Mouse (Mus musculus) c-Kit-positive CD71-negative TER-119-negative erythroid progenitor cells, embryonic 14.5 days (primary cell): Measurements from ENCODE around the gene Tgfb1i1.

Source experiments
- DNase-seq: peaks from one replicate; pipeline ENCODE4 v3.0.0-alpha.2; 2013; ENCODE audit warnings: low read depth

Tgfb1i1 gene

GRCm38 (mm10) chr7:128288923-128289544 lies 42.4 kb downstream of the Tgfb1i1 start:
- no peak for DNase-seq

- no peak for DNase-seq
Measured at GRCm38 (mm10) chr7:128294785-128295184, 48.2 kb downstream of the Tgfb1i1 start.

DNA sequence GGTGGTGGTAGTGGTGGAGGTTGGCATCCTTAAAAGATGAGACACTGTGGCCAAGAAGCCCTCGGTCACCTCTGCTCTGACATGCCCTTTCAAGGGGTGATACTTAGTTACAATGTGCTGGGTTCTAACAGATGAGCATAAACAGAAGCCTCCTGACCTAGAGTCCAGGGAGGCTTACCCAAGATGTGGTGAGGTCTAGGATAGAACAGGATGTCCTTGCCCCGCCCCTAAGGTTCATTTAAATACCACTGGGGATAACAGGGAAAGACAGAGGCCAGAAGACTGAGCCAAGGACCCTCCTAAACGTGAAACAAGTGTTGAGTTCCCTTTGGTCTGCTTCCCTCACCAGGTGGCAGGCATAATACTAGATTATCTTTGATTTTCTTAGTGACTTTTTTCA lies 49.9 kb downstream of the Tgfb1i1 start:
- DNase-seq, result no peak

DNA sequence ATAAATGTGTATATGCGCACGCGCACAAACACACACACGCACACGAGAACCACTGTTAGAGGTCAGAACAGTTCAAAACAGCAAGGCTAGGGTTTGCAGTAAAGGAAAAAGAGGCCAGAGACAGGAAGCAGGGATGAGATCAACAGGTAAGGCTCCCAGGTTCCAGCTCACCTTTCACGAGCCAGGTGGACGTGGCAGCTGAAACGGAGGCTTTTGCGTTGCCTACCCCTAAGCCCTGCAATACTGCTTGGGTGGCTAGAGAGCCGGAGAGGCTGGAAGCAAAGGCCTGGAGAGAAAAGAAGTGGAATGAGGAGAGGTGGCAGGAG lies 50.6 kb downstream of the Tgfb1i1 start:
- DNase-seq, result no peak

DNA sequence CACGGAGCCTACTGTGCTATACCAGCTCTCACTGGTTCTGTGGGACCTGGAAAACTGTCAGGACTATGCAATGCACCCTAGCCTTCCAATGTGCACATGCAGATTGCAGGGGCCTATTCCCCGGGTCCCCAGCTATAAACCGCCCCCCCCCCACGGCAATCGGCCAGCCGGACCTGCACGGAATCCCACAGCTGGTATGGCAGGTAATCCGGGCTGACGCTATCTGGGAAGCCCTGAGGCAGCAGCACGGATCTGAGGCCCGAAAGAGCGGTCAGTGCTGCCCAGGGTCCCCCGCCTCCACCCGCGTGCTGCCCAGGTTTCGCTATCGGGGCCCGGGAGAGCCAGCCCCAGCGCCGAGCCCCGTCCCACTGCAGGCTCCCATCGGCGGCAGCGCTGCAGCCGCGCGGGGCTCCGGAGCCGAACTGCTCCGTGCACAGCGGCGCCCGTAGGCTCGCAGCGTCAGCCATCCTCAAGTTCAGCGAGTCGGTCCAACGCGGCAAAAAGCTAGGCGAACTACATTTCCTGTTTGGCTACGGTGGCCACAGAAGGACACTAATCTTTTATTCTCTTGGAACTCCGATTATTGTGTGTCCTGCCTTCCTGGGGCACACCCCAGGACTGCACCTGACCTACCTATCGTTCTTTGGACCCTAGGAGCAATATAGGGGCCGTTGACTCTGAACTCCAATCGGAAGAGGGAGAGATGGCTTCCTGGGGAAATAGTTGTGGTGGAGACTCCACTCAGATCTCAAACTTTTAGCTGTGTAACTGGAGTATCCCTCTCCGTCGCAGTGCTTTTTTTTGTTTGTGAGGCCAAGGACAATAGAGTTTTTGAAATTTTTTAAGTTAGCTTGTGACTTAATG lies 51.2 kb downstream of the Tgfb1i1 start, which contains the start of gene BC017158:
Gene BC017158, minus strand, starts transcription at position 554 of the 864 bp plus-strand sequence.
- peak; percentile 63 for DNase-seq

DNA sequence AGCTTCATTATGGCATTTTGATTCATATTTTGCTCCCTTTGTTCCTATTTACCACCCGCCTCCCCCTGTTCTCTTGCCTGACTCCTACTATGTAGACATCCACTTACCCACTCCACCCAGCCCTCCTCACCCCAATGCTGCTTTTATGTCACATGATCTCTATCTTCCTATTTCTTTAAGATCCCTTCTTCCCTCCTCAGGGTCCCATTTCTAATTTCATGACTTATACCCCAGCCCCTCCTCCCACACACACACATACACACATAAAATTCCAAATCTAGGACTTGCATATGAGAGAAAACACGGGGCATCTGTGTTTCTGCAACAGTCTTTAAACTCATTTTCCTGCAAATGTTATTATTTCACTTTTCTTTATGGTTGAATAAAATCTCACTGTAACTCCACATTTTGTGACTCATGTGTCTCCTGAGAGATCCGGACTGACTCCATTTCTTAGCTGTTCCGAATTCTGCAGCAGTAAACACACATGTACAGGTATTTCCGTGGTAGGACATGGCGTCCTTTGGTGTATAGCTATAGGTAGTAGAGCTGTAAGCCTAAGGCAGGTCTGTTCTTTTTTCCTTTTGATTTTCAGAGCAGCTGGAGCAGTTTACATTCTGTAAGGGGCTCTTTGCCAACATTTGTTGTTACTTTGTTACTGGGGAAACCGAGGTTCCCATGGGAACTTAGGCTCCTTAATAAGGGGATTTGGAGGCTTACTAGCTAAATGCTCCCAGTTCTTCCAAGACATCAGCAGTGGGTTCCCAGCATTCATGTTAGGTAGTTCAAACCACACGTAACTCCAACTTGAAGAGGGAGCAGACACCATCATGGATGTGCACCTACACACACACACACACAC lies 52.1 kb downstream of the Tgfb1i1 start:
- DNase-seq, result no peak

DNA sequence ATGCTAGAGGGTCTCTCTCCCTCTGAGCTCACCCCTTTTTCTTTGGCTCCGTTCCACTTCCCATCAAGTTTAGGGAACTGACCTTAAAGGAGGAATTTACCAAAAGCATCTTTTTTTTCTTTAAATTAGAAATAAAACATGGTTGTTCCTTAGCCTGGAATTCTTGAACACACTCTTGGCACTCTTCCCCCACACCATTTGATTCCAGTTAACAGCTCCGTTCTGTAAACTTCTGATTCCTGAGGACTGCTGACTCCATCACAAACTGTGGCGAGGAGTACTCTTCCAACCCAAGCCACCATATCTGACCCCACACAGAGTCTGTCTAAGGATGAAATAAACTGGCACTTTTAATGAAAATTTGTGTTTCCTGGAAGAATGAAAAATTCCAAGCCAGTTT lies 54.3 kb downstream of the Tgfb1i1 start:
- DNase-seq, result no peak

GRCm38 (mm10) chr7:128302151-128302550 lies 55.5 kb downstream of the Tgfb1i1 start:
- no peak for DNase-seq

DNA sequence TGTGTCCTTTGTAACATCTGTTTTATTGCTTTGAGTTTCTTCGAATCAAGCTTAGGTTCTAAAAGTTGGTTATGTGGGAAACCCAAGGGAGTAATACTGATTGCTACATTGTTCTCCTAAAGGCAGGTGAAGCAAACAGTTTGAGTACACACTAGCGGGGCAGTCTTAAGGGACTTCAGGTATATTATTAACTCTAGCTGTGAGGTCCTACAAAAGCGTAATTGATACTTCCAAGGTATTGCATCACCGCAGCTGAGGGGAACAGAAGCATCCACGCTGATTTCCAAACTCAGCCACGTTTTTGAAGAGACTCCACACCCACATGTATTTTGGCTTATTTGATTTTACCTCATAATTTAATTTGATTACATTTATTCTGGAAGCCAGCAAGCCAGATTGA lies 57.6 kb downstream of the Tgfb1i1 start:
- DNase-seq, result no peak

GRCm38 (mm10) chr7:128304907-128305306 lies 58.3 kb downstream of the Tgfb1i1 start:
- DNase-seq, result no peak
